Mouse (Mus musculus) cerebellum, postnatal 36 days (tissue): ENCODE measurements around the gene Spg7.
"Not testable (repeated sequence)": the region's sequence is repeated elsewhere in the genome, so short reads cannot be mapped to it uniquely, and the experiment has no call there.

ENCODE experiments used
- DNase-seq, 2 experiments: peaks; one replicate each; pipeline ENCODE4 v3.0.0; 2021 to 2022; ENCODE audit warnings: mixed read lengths in 2 of 2

The Spg7 gene

GRCm38 (mm10) chr8:123041774-123042105 is 21.0 kb upstream of the Spg7 start:
- DNase-seq = peak in 1 of 2 experiments; percentile 46

- peak; percentile 99 to 100 for DNase-seq
These were observed 20.4 kb upstream of the Spg7 start, which contains the start of gene Ankrd11 for GRCm38 (mm10) chr8:123042158-123042973. Gene Ankrd11 (minus strand): TSS chr8:123042277.

GRCm38 (mm10) chr8:123042974-123043625 is 19.6 kb upstream of the Spg7 start:
- DNase-seq = no peak

- no peak for DNase-seq
These were observed 18.8 kb upstream of the Spg7 start for GRCm38 (mm10) chr8:123043941-123044340.

- DNase-seq = not testable (repeated sequence)
These were observed 17.9 kb upstream of the Spg7 start for GRCm38 (mm10) chr8:123044743-123045425.

- DNase-seq = no peak
These were observed 16.0 kb upstream of the Spg7 start for GRCm38 (mm10) chr8:123046706-123047105.

- no peak for DNase-seq
These were observed 14.9 kb upstream of the Spg7 start for GRCm38 (mm10) chr8:123047827-123048226.

- DNase-seq = no peak
These were observed 14.3 kb upstream of the Spg7 start for GRCm38 (mm10) chr8:123048402-123048801.

- DNase-seq = no peak
These were observed 11.3 kb upstream of the Spg7 start for GRCm38 (mm10) chr8:123051458-123051857.

GRCm38 (mm10) chr8:123064072-123064471 is 1.3 kb downstream of the Spg7 start:
- DNase-seq = no peak

- DNase-seq = peak in 1 of 2 experiments; percentile 18
These were observed 2.1 kb downstream of the Spg7 start for GRCm38 (mm10) chr8:123064809-123065213.

- DNase-seq = peak; percentile 94 to 97
These were observed 2.7 kb downstream of the Spg7 start for GRCm38 (mm10) chr8:123065214-123066100.

- no peak for DNase-seq
These were observed 3.5 kb downstream of the Spg7 start for GRCm38 (mm10) chr8:123066101-123066683.

GRCm38 (mm10) chr8:123071176-123071575 is 8.4 kb downstream of the Spg7 start:
- DNase-seq = no peak

GRCm38 (mm10) chr8:123077213-123077612 is 14.5 kb downstream of the Spg7 start:
- DNase-seq = no peak

GRCm38 (mm10) chr8:123082993-123083392 is 20.3 kb downstream of the Spg7 start:
- DNase-seq = no peak

GRCm38 (mm10) chr8:123083610-123084009 is 20.9 kb downstream of the Spg7 start:
- no peak for DNase-seq

GRCm38 (mm10) chr8:123087289-123087688 is 24.5 kb downstream of the Spg7 start:
- DNase-seq = no peak

- no peak for DNase-seq
These were observed 34.5 kb downstream of the Spg7 start for GRCm38 (mm10) chr8:123097216-123097615.

- no peak for DNase-seq
These were observed 35.2 kb downstream of the Spg7 start for GRCm38 (mm10) chr8:123097786-123098584.

GRCm38 (mm10) chr8:123100288-123100687 is 37.5 kb downstream of the Spg7 start:
- DNase-seq = no peak
